Mouse (Mus musculus): ENCODE measurements at regions not wholly inside any gene's neighbourhood (a gene's known extent, or its start where the extent isn't known, plus 50 kb on each side); places are given as distances from the start of the nearest gene placed in this dataset.

DNA sequence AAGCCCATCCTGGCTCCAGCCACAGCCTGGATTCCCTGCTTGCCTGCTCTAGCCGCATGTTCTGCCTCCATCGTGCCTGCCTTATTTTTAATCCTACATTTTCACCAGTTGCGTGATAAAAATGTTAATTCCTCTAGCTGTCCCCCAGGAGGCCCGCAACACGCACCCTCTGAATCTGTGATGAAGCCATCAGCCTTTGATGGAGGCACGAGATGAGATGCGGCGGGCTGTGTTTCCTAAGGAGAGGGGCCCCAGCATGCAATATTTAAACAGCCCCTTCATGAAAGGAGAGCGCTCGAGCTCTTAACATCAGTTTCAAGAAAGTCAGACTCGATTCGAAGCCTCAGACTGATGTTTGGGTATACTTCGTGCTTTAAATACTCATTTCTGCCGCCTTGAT is 76.3 kb downstream of the Nptx2 start:
- H3K4me2 ChIP-seq: no peak overlapping the region
- no peak overlapping the region for H3K4me3 ChIP-seq
- H3K27ac ChIP-seq (replicated peaks): no peak overlapping the region
- no peaks in the 10 kb centered on the region for H3K9me3 ChIP-seq
- 71% methylated on average over 14 of the region's 14 CpGs for WGBS
- H3K9ac ChIP-seq: no peak overlapping the region
- ATAC-seq (ENCODE audit: low read depth): no peak
- H3K4me1 ChIP-seq (replicated peaks): 0 out of 2 replicates have a peak, but pooled peaks cover 4% of the 10 kb centered on the region
- H3K27me3 ChIP-seq: no peaks in the 10 kb centered on the region
- no peaks in the 10 kb centered on the region for H3K36me3 ChIP-seq

DNA sequence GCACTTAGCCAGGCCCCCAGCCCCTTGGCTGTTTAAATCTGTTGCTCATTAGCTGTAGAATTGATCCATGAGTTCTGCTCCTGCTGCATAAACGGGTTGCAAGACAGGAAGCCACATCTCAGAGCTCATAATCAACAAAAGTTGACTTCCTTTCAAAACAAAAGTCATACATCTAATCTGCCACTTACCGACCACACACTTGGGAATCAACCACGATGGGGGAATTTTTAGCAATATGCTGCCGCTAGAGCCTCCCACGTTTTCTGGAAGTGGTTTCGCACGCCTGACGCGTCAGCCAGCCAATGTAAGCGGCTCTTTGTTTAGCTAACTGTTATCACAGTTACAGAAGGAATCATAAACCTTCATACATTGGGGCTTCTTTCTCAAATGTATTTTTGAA is 77.7 kb downstream of the Nptx2 start:
- 74% methylated on average over 10 of the region's 10 CpGs for WGBS
- no peaks in the 10 kb centered on the region for H3K36me3 ChIP-seq
- no peaks in the 10 kb centered on the region for H3K27me3 ChIP-seq
- H3K4me1 ChIP-seq (replicated peaks): 0 out of 2 replicates have a peak, but pooled peaks cover 4% of the 10 kb centered on the region
- H3K27ac ChIP-seq (replicated peaks): no peak overlapping the region
- ATAC-seq (ENCODE audit: low read depth): no peak
- no peak overlapping the region for H3K9ac ChIP-seq
- no peak overlapping the region for H3K4me3 ChIP-seq
- H3K4me2 ChIP-seq: no peak overlapping the region
- no peaks in the 10 kb centered on the region for H3K9me3 ChIP-seq

DNA sequence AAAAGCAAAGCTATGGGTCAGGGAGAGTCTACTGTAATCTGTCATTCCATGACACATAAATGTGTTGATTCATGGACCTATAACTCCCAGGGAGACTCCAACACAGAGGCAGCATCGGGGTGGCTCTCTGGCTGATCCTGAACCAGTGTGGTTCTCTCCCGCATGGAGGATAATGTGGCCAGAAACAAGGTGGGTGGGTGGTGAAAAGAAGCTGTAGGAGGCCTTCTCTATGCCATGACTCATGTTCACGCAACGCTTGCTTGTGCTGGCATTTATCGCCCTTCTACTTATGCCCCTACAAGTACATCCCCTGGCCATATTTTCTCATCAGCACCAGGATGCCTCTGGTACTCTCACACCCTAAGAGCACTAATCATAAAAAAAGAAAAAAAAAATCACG is 86.6 kb downstream of the Nptx2 start:
- peaks cover 10% of the 10 kb centered on the region; the same call in 1 of the 2 replicates for H3K4me1 ChIP-seq (replicated peaks)
- no peaks in the 10 kb centered on the region for H3K27me3 ChIP-seq
- H3K9me3 ChIP-seq: no peaks in the 10 kb centered on the region
- no peak overlapping the region for H3K27ac ChIP-seq (replicated peaks)
- no peak for ATAC-seq (ENCODE audit: low read depth)
- no peak overlapping the region for H3K9ac ChIP-seq
- WGBS: 77% methylated on average over 6 of the region's 6 CpGs
- no peaks in the 10 kb centered on the region for H3K36me3 ChIP-seq
- no peak overlapping the region for H3K4me3 ChIP-seq
- no peak overlapping the region for H3K4me2 ChIP-seq

DNA sequence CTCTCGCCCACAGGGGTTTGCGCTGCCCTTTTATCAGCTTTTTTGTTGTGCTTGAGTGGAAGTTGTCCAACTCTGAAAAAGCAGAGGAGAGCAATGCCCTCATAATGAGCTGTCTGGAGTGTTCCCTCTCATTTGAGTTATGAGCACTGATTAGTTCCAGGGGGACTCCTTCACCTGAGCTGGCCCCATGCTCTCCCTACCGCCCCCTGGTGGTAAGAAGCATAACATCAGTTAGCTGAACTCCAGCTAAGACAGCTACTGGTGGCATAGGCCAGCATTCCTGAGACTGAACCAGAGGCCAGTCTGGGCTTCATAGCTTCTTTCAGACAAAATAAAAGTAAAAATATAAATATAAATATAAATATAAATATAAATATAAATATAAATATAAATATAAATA is 92.9 kb downstream of the Nptx2 start:
- H3K27me3 ChIP-seq: no peaks in the 10 kb centered on the region
- H3K4me1 ChIP-seq (replicated peaks): peaks cover 18% of the 10 kb centered on the region
- no peak for ATAC-seq (ENCODE audit: low read depth)
- no peaks in the 10 kb centered on the region for H3K36me3 ChIP-seq
- H3K4me3 ChIP-seq: no peak overlapping the region
- no peaks in the 10 kb centered on the region for H3K9me3 ChIP-seq
- 64% methylated on average over 3 of the region's 3 CpGs for whole genome bisulfite sequencing
- H3K27ac ChIP-seq (replicated peaks): no peak overlapping the region
- H3K4me2 ChIP-seq: no peak overlapping the region
- no peak overlapping the region for H3K9ac ChIP-seq

DNA sequence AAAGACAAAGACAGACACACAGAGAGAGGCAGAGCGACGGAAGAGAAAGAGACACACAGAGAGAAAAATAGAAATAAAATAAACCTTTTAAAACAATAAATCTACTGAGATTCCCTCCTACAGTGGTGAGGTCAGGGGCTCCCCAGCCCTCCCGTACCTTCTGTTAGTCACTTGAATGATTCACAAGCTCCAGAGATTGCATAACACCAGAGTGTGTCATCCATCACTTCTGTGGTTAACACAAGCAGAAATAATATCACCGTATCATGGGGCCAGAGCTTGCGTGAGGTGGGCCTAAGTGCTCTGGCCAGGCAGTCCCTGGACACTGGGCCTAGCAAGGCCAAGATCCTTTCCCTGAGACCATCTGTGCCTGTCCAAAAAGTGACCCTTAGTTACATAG is 93.9 kb downstream of the Nptx2 start:
- Histone ChIP-seq H3K9ac (no peak overlapping the region), H3K4me1 (replicated peaks) (peaks cover 22% of the 10 kb centered on the region), H3K27me3 (no peaks in the 10 kb centered on the region), H3K9me3 (no peaks in the 10 kb centered on the region), H3K4me2 (no peak overlapping the region), H3K36me3 (no peaks in the 10 kb centered on the region), H3K27ac (replicated peaks) (no peak overlapping the region), H3K4me3 (no peak overlapping the region)
- 87% methylated on average over 5 of the region's 5 CpGs for WGBS
- no peak for ATAC-seq (ENCODE audit: low read depth)

DNA sequence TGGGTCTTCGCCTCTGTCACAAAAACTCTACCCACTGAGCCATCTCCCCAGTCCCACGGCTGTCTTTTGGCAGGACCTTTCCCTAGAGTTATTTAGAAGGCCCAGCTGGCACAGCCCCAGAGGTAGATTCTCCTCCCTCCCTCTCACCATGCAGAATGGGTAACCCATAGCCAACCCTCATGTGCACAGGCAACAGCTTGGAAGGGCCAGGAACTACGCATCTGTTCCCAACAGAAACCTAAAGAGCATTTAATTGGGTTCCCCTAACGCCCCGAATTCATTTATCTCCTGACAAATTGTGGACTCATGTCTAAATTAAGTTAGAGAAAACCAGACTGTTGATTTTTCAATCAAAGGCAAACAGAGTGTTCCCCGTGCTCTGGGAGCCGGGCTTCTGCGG is 97.1 kb downstream of the Nptx2 start:
- Histone ChIP-seq H3K27me3 (no peaks in the 10 kb centered on the region), H3K4me3 (no peak overlapping the region), H3K4me2 (no peak overlapping the region), H3K36me3 (no peaks in the 10 kb centered on the region), H3K9ac (no peak overlapping the region), H3K9me3 (no peaks in the 10 kb centered on the region), H3K4me1 (replicated peaks) (peaks cover 33% of the 10 kb centered on the region), H3K27ac (replicated peaks) (0 out of 2 replicates have a peak overlapping the region, but pooled peaks have one; percentile 42)
- no peak for ATAC-seq (ENCODE audit: low read depth)
- 54% methylated on average over 8 of the region's 8 CpGs for whole genome bisulfite sequencing

DNA sequence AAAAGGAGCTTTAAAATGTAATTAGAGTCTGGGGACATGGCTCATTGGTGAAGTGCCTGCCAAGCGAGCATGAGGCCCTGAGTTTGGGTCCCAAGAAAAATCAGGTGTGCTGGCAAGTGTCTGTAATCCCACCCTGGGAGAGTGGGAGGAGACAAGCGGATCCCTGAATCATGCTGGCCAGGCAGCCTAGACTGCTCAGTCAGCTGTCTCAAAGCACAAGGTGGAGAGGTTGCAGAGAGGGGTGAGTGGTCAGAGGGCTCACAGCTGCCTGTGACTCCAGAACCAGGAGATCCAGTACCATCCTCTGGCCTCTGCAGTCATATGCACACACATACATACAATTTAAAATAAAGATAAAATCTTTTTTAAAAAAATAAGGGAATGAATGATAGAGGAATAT is 97.7 kb downstream of the Nptx2 start:
- Histone ChIP-seq H3K36me3 (no peaks in the 10 kb centered on the region), H3K27me3 (no peaks in the 10 kb centered on the region), H3K4me3 (no peak overlapping the region), H3K27ac (replicated peaks) (0 out of 2 replicates have a peak overlapping the region, but pooled peaks have one; percentile 42), H3K4me2 (no peak overlapping the region), H3K9me3 (no peaks in the 10 kb centered on the region), H3K4me1 (replicated peaks) (peaks cover 33% of the 10 kb centered on the region), H3K9ac (no peak overlapping the region)
- 49% methylated on average over 2 of the region's 2 CpGs for WGBS
- ATAC-seq (ENCODE audit: low read depth): no peak

DNA sequence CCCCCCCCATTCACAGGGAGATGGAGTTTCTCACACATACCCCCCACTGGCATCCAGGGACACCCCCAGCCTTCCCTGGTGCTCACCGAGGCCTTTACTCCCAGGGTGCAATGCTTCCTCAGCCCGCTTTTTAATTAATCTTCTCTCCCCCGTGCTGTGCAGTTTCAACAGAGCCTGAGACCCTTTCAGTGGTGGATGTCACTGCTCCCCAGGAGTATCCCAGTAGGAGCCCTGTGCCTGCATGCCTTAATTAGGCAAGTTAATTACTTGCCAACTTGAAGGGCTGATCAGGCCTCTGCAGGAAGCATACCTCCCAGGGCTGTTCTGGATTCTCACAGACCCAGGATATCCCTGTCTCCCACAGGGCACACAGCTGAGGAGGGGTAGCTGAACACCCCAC is 99.7 kb downstream of the Nptx2 start:
- Histone ChIP-seq H3K27ac (replicated peaks) (peak overlapping the region; percentile 19; the same call in 1 of the 2 replicates), H3K9me3 (no peaks in the 10 kb centered on the region), H3K4me2 (no peak overlapping the region), H3K9ac (no peak overlapping the region), H3K4me1 (replicated peaks) (peaks cover 33% of the 10 kb centered on the region), H3K36me3 (no peaks in the 10 kb centered on the region), H3K27me3 (no peaks in the 10 kb centered on the region), H3K4me3 (no peak overlapping the region)
- WGBS: 14% methylated on average over 3 of the region's 3 CpGs
- ATAC-seq (ENCODE audit: low read depth): peak; percentile 65

DNA sequence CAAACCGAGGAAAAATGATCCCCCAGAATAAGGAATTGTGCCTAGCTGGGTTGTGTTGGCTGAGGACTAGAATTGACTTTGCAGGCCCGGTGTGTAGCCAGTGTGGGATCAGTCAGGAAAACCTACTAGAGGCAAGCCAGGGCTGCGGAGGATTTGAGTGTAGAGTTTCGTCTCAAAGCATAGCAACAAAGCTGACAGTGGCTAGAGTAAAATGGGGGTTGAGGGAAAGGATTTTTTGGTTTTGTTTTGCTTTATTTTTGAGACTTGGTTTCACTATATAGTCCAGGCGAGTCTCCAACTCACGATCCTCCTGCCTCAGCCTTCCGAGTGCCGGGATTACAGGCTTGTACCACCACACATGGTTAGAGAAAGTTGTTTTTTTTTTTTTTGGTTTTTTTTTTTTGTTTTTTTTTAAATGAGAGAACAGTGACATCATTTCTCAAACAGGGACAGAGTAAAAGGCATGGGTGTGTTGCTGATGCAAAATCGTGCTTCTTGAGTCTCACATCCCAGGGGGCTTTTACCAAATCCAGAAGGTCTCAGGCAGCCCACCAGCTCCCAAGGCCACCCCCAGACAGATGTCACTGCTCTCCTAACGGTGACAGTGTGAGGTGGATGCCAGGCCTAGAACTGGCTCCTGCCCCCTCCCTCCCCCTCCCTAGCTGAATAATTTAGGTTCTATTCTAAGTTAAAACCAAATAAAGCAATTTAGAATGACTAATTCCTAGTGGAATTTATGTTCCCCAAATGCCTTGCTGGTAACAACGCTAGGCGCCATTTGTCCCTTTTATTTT is 101.8 kb downstream of the Nptx2 start:
- H3K9ac ChIP-seq: no peak overlapping the region
- WGBS: 74% methylated on average over 12 of the region's 12 CpGs
- peaks cover 31% of the 10 kb centered on the region for H3K4me1 ChIP-seq (replicated peaks)
- no peaks in the 10 kb centered on the region for H3K36me3 ChIP-seq
- no peak overlapping the region for H3K27ac ChIP-seq (replicated peaks)
- H3K27me3 ChIP-seq: no peaks in the 10 kb centered on the region
- H3K9me3 ChIP-seq: no peaks in the 10 kb centered on the region
- no peak overlapping the region for H3K4me3 ChIP-seq
- no peak for ATAC-seq (ENCODE audit: low read depth)
- H3K4me2 ChIP-seq: no peak overlapping the region

DNA sequence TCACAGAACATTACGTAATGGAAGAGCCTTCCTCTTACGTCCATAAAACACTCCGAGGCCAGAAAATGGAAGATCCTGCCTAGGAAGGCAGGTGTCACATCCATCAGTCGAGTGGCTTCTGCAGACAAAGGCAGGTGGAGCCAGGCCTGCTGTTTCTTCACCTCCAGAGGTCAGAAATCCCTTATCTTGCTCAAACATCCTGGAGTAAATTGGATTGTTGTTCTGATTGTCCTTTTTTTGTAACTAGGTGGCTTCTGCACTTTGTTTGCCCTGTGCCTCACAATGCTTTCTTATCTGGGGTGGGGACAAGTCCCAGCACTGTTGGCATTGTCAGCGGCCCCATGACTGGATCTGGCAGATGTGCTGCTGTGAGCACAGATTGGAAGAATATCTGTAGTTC is 106.5 kb downstream of the Nptx2 start:
- no peak overlapping the region for H3K4me3 ChIP-seq
- ATAC-seq (ENCODE audit: low read depth): no peak
- peaks cover 14% of the 10 kb centered on the region; the same call in 1 of the 2 replicates for H3K9me3 ChIP-seq

DNA sequence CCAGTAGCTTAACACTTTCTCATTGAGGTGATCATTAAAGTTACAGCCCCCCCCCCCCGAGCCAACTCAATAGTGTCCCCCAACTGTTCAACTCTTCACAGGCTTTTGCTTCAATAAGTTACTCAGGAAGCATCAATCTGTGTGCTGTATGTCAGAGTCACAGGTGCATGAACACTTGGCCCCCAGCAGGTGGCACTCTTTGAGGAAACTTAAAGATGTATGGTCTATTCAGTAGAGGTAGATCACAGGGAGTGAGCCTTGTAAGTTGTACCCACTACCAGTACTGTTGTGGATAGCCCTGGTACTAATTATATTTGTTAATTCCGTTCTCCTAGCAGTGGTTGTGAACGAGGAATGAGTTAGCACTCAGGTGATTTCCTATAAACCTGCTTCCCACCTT is 99.6 kb downstream of the Tmem130 start:
- Histone ChIP-seq H3K4me3 (no peak overlapping the region), H3K4me2 (no peak overlapping the region), H3K27ac (replicated peaks) (no peak overlapping the region), H3K27me3 (no peaks in the 10 kb centered on the region), H3K9ac (no peak overlapping the region), H3K4me1 (replicated peaks) (no peaks in the 10 kb centered on the region), H3K36me3 (no peaks in the 10 kb centered on the region), H3K9me3 (0 out of 2 replicates have a peak, but pooled peaks cover 4% of the 10 kb centered on the region)
- WGBS: 75% methylated on average over 3 of the region's 3 CpGs
- ATAC-seq (ENCODE audit: low read depth): no peak

More for the DNA sequence above, 106.5 kb downstream of the Nptx2 start:
- Histone ChIP-seq H3K4me2 (no peak overlapping the region), H3K27ac (replicated peaks) (no peak overlapping the region), H3K27me3 (no peaks in the 10 kb centered on the region), H3K9ac (no peak overlapping the region), H3K36me3 (no peaks in the 10 kb centered on the region), H3K4me1 (replicated peaks) (no peaks in the 10 kb centered on the region)
- 59% methylated on average over 5 of the region's 5 CpGs for WGBS

DNA sequence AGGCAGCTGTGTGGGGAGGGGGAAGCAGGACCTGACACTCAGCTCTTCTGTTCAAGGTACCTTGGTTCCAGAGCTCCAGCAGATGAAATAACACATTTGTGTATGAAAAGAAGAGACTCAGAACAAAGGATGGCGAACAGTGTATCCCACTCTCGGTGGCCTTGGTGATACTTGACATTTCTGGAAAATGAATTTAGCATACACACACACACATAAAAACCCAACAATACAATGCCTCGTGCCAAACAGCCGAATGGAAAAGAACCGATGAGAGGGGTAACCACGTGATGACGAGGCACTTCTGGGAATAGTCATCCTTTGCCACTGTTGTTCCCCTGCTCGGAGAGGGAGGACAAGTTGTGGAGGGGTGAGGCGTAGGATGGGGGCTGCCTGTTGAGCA is 97.6 kb downstream of the Tmem130 start:
- 90% methylated on average over 9 of the region's 9 CpGs for WGBS
- no peaks in the 10 kb centered on the region for H3K9me3 ChIP-seq
- no peak overlapping the region for H3K9ac ChIP-seq
- H3K4me2 ChIP-seq: no peak overlapping the region
- H3K27ac ChIP-seq (replicated peaks): no peak overlapping the region
- no peak overlapping the region for H3K4me3 ChIP-seq
- peaks cover 8% of the 10 kb centered on the region for H3K4me1 ChIP-seq (replicated peaks)
- H3K36me3 ChIP-seq: no peaks in the 10 kb centered on the region
- no peaks in the 10 kb centered on the region for H3K27me3 ChIP-seq
- no peak for ATAC-seq (ENCODE audit: low read depth)

All from neural tube, embryonic 13.5 days (tissue).